Mouse (Mus musculus) CH12.LX (cell line): ENCODE results near the gene 4930402H24Rik.

Experiments used
- CHD1 ChIP-seq: IDR thresholded peaks from 2 replicates; pipeline ENCODE4 v1.6.1; 2012; ENCODE audit warnings: low read depth, low read length, improper control_type of control experiment, inconsistent platforms
- EP300 ChIP-seq: IDR thresholded peaks from 2 replicates; pipeline ENCODE4 v1.6.1; 2011; ENCODE audit warnings: low read length, improper control_type of control experiment
- POLR2A ChIP-seq: IDR thresholded peaks from 2 replicates; pipeline ENCODE4 v1.6.1; 2011; ENCODE audit warnings: low read depth, mild to moderate bottlenecking, improper control_type of control experiment, low read length
- USF2 ChIP-seq: conservative IDR thresholded peaks from 2 replicates; pipeline ENCODE4 v1.6.1; 2011; ENCODE audit warnings: low read depth, low read length, improper control_type of control experiment

DNA sequence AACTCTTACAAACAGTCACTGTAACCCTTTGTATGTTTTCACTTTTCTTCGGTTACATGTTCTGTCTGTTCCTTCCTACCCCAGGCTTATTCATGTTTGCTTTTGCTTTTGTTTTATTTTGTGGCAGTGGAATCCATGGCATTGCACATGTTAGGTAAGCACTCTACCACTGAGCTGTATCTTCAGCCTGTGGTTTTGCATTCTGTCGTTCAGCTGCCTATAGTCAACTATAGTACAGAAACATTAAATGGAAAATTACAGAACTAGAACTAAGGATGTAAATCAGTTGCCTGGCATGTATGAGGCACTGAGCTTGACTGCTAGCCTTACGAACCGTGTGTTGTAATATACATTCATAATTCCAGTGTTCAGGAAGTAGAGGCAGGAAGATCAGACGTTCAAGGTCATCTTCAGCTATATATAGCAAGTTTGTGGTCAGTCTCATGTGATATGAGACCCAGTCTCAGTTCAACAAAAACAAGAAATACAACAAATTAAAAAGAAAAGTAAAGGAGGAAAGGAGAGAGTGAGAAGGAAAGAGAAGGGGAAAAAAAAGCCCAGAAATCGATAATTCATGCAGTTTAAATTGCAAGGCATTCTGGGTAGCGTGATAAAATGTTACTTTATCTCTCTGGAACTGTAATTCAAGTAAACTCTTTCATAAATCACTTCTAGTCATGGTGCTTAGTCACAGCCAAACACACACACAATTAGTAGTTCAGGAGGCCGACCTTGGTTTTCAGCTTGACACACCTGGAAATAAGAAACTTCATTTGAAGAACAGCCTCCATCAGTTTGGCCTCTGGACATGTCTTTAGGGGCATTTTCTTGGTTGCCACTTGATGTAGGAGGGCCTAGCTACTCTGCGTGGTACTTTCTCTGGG lies 54.6 kb downstream of the 4930402H24Rik start:
- TF ChIP-seq USF2 = no peak
- no peak for TF ChIP-seq EP300
- TF ChIP-seq CHD1 = no peak
- TF ChIP-seq POLR2A = no peak
